Mouse (Mus musculus) layer of hippocampus, postnatal 36 days (tissue): ENCODE data around the gene Pcsk2. TPM values are rescaled to one million over a fixed set of nuclear protein-coding genes. Genes with fewer than 3 reads are reported as not detected.
A peak's percentile ranks its signal among the peaks of the same experiment; 100 is the strongest.

Source experiments
- DNase-seq, 2 experiments: peaks; one replicate each; pipeline ENCODE4 v3.0.0; 2022
- total RNA-seq, 2 experiments: library from RNA; stranded (reverse); gene quantifications; 2 replicates each; pipeline ENCODE4 v1.2.3; 2021

Gene Pcsk2
- total RNA-seq: 100 to 1,000 TPM; 149 to 155 TPM

DNA sequence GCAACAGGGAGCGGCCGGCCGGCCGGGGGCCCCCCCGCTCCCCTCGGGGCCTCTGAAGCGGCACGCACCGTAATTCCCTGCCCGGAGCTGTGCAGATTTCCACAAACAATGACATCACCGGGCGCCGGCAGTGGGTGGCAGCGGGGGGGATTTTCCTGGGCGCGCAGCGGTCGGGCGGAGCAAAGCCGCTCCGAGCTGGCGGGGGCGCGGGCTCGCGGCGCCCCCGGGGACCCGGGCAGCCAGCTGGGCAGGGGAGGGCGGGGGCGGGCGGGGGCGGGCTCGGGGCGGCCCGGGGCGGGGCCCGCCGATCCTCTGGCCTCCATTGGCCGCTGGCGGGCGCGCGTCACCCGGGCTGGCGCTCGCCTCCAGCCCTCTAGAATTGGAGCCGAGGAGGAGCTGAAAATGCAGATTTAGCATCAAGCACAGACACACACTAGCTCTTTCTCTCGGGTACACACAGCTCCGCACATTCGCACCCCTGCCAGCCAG is at the start of gene Pcsk2:
Gene Pcsk2, plus strand, starts transcription at position 399 of the 489 bp plus-strand sequence.
- DNase-seq: peak; percentile 84 to 85

DNA sequence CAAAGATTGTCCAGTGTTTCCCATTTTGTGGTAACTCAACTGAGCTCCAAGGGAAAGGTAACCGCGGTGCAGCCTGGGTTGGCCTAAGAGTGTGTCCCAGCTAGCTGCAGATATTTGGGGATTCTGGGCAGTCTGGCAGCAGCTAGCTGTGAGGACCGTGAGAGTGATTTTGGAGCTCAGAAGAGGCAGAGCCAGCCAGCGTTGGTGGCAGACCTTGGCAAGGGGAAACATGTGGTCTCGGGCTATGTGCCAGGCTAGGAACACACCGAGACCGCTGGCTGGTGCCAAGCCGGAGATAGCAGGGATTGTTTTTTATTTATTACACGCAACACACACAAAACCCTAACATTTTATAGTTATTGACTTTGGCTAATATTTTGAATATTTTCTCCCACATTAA is 45.1 kb upstream of the Pcsk2 start:
- DNase-seq: no peak

DNA sequence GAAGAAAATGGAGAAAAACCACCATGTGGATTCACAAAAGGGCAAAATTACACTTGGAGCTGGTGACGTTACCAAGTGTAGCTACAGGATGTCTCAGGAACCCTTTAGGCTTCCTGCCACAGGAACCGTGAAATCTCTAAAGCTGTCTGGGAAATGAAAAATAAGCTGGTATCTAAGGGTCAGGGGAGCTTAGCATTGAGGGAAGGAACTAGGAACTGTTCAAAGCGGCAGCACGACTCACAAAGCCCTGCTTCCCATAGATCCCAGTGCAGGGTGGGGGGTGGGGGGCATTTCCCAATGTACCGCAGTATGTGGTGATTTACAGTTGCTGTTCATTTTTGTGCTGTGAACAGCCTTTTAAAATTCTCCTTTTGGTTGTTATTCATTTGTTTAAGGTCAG is 44.2 kb upstream of the Pcsk2 start:
- DNase-seq: no peak

DNA sequence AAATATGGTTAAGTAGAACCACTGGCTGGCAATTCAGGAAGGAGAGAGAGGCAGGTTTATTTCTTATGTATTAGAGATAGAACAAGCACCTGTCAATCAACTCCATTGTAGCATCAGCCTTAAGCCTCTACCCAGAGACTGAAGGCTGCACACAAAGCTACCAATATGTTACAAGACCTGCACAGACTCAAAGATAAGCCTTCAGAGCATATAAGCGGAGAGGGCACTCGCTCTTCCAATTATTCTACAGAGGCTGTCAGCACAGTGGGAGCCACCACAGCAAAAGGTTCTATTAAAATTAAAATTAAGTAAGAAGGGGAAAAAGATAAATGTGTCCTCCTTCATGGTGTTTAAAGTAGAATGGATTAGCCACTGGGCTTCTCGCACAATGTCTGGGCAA is 43.8 kb upstream of the Pcsk2 start:
- DNase-seq: no peak

DNA sequence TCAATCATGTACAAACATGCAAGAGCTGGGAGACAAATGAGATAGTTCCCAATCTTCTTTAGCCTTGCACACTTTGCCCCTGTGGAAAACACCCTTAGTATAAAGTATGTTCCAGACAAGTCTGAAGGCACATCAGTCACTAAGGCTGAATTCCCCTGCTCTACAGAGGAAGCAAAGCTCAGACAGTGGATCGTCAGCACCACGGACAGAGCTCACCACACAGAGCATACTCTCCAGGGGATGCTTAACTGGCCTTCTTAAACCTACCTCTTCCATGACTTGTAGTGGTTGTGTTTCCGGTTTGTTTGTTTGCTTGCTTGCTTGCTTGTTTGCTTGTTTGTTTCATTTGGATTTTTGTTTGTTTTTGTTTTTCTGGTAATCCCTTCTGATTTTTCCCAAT is 9.5 kb upstream of the Pcsk2 start:
- DNase-seq: no peak

DNA sequence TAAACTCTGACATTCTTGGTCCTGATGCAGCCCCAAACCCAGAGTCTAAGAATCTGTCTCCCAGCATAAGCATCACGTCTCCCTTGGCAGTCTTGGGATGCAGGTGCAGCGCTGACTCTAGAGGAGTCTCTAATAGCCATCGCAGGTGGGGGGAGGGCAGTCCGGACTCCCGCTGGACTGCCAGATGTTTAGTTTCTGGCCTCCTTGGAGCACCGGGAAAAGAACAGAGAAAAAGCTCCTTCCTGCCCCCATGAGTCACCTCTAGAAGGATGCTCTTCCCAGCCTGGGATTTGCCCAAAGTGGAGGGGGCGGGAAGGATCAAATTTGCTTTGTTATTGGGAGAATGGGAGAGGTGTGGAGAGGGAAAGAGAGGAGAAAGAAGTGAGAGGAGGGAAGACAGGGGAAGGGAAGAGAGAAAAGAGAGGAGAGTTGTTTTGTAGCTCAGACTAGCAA is 631 bp upstream of the Pcsk2 start:
- peak; percentile 12 to 18 for DNase-seq

DNA sequence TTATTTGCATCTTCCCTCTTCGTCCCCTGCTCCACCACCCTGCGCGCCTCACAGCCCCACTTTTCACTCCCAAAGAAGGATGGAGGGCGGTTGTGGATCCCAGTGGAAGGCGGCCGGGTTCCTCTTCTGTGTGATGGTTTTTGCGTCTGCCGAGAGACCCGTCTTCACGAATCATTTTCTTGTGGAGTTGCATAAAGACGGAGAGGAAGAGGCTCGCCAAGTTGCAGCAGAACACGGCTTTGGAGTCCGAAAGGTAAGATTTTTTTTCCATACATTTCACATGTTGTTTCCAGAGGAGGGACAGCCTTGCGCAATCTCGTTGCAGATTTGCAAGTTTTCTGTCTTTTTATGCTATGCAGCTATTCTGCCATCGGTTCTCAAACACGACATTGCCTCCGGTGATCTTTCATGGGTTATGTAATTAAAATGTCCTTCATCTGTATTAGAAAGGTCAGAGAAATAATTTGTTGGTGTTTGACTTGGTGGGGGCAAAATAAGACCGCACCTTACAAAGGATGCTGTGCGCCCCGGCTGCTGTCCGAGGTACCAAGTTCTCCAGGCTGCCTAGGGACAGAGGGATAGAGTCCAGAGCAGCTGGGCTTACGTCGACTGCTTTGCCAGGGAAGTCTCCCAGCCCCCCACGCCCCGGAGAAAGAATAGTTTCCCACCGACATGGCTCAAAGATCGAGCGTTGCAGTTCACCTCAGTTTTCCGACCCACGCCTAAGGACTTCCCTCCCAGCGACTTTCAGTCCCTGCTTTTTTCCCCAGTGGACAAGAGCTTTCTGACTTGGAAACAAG is 656 bp downstream of the Pcsk2 start:
- DNase-seq: peak; percentile 26 to 31

DNA sequence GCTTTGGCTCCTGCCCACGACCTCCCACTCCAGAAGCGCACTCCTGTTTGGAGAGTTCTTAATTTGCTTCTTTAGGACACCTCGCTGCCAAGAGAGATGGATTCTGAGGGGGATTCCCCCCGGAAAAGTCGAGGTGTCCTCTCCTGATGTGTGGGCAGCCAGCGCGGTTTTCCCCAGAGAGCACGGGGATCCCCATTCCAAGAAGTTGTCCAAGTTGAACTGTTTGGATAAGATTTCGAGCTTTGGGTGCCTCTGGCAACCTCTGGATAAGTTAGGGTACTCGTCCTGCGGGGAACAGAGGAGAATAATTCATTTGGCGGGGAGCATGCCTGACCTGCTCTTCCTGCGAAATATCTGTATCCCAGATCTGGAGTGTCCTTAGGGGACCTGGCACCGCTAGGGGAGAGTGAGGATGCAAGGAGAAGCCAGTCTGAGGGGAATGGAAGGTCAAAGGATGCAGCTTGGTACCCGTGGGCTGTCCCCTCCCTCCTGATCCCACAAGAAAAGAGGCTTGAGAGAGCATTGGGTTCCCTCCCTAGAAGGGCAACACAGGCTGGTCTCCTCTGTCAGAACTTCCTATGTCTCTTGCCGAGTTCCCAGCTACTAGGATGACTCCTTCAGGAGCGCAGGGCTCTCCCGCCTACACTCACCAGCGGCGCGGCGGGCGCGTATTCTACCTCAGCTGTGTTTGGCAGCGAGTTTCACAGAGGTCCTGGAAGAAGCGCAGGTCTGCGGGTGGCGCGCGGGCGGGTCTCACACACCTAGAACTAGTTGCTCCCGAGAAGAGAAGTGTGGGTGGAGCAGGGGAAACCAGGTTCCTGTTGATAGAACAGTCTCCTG is 1.5 kb downstream of the Pcsk2 start:
- DNase-seq: peak; percentile 19 to 20

DNA sequence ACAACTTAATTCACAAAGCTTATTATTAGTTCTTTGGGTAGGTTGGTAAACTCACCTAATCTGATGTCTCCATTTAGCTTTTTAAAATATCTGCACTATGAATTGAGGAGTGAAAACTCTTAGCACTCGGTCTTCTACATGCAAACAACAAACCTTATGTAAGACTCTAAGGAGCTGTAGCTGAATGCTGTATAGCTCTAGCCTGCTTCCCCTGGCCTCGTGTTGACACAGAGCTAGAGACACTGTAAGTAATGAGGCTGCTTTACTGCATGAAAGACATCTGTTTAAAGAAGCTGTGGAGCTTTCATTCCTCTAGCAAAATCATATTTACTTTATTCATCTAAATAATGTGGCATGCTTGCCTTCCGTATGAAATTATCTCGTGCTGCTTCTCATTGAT is 14.4 kb downstream of the Pcsk2 start:
- no peak for DNase-seq

DNA sequence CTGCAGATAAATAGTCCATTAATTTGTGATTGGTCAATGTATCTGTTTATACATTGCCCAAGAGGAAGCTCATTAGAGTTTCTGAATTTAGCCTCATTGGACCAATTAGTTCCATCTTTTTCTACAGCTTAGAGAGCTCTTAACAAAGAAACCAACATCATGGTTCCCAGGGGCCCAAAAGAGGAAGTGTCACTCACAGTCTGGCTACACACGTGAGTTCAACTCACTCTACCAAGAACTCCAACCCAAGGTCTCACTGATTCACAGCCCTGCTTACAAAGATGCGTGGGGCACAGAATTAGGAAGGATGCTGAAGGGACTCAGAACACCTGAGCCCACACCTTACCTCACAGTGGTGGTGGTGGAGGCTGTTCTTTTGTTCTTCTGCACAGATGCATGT is 19.1 kb downstream of the Pcsk2 start:
- no peak for DNase-seq

DNA sequence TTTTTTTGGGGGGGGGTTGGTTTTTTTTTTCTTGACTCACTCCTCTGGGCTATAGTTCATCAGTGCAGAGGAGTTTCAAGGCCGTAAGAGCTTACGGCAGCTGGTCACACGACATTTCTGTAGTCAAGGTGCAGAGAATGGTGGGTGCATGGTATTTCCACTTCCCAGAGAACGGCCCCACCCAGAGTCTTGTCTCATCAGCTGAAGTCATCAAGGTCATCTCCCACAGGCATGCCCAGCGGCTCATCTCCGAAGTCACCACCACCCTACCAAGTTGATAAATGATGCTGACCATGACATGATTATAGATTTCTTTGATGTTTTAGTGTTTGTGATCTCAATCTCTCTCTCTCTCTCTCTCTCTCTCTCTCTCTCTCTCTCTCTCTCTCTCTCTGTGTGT is 20.0 kb downstream of the Pcsk2 start:
- DNase-seq: no peak

DNA sequence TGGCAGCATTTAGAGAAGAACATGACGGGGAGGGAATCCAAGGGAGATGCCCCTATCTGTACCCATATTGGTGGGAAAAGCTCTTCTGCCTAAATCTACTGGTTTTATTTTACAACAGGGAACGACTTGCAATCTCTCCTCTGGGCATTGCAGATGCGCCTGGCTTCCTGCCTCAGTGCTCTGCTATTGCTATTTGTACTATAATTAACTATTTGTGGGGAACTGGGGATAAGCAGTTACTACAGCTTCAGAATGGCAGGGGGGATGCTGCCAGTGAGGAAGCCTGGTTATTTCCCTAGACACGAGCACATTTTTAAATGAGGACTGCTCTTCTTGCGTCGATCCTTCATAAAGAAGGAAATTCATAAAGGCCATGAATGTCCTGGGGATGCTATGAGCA is 39.4 kb downstream of the Pcsk2 start:
- DNase-seq: no peak

DNA sequence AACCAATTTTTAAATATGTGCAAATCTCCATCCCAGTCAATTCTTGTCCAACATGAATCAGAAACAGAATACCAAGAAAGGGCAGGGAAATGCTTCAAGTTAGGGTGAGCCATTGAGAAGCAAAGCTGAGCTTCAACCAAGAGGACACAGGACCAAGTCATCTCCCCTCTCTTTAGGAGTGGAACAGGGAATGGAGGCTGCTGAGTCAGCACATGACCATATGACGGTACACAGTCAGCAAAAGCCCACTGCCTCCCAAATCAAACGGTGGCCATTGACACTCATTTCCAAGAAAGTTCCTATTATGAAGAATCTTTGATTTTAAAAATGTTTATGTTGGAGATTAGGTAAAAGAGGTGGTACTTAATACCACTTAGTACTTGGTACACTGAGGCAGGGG is 44.4 kb downstream of the Pcsk2 start:
- DNase-seq: no peak

DNA sequence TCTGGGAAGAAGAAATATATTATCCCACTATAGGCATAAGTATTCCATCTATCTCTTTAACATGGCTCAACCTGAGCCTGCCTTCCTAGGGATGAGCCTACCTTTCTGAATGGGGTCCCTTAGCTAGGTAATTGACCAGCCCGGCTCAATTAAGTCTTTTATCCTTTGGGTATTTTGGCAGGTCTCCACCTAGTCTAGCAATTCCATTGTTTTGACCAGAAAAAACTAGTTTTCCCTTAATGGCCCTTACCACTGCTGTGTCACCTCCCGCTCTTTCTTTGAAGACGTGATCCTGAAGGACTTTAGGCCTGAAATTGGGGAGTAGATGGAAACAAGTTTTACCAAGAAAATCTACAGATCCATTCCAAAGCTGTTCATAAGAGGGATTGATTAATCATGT is 57.1 kb downstream of the Pcsk2 start:
- no peak for DNase-seq

DNA sequence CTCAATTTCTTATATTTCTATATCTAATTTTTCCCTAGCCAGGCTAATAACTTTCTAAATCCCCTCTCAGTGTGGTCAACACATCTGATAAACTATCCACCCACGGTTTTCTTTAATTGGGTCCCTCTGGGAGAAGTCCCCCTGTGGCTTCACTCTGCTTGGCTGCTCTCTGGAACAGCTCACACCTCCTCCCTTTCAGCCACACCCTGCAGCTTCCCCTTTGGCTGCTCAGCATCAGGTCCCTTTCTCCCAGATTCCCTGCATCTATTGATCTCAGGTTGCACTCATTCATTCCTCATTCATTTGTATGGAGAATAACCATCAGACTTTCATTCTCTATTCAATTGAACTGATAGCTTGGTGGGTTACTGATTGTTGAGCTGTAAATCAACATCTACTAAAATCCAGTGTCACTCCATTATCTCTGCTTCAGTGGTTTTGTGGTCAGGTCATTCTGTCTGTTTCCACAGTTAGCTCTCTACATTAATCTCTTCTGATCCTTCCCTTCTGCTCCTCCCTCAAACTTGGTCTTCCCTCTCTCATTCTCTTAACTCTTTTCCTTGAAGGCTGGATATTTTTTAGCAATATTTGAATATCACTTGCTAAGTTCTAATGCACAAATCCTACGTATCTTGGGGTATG is 58.0 kb downstream of the Pcsk2 start:
- DNase-seq: no peak

DNA sequence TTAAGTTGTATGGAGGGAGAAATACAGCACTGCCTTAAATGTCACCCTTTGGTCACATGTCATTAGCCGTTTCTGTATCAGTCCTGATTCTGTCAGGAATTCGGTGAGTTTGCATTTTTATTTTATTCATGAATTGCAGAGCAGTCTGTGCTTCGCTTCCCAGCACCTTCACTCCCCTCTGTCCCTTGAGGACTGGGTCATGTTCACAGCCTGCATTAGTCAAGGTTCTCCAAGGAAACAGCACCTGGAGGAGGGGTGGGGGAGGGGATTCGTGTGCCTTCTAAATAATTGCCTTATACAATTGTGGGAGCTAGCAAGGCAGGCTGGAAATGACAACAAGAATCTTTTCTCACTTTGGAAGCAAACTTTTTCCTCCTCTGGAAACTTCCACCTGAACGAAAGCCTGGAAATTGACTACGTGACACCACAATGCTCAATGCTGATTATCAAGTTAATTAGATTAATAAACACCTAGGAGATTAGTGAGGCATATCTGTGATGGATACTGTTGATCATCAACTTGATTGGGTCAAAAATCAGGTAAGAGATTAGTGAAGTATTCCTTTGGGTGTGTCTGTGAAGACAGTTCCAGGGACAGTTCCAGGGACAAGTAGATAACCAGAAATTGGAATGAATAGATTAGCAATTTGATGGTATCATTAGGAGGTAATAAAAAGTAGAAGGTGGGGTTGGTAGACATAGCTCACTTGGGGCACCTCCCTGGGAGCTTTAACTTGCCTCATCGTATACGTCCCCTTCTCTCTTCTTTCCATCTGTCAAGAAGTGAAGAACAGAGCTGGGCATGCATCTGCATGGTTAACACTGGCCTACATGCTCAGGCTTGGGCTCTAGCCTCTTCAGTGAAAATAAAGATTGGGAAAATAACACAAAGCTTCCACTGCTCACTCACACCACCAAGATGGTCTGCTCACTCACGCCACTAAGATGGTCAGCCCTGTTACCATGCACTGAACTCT is 64.7 kb downstream of the Pcsk2 start:
- DNase-seq: no peak

DNA sequence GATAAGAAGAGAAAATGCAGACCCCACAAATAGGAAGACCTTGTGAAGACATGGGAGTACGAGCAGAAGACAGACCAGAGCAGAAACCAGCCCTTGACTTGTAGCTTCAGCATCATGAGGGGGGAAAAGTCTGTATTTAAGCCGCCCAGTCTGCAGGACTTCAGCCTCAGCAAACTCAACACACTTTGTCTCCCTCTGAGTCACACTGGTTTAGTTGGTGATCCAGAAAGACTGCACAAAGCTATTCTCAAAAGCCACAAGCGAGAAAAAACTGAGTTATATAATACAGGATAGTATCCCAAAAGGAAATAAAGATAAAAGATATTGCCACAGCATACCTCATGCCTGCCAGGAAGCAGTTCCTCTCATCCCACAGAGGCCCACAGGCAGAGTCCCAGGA is 67.5 kb downstream of the Pcsk2 start:
- DNase-seq: no peak

DNA sequence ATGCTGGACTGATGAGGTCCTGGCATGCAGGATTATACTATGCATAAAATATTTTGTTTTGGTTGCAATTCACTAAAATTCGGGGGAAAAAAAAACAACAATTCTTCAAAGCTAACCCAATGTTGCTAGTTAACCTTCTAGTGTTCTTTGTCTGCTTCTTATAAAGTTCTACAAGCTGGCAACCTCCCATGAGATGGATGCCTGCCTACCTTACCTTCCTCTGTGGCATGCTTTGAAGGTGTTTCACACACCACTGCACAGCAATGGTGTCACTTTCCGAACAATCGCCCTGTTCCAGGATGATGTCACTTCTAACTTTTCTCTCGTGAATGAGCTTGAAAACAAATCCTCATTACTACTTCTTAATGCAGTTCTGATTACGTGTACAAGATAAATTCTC is 68.8 kb downstream of the Pcsk2 start:
- no peak for DNase-seq

DNA sequence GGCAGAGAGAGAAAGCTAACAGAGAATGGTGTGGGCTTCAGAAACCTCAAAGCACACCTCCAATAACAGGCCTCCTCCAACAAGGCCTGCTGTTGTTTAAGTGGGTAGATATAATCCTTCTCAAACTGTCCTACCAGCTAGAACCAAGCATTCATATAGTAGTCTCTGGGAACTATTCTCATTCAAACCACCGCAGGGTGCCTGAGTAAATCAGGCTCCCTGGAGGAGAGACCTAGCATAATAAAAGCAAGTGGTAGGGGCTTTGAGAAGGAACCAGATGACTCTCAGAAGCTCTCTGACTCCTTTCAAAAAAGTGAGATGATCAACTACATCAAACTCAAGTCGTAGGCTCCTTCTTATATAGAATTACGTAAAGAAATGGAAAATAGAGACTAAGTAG is 75.0 kb downstream of the Pcsk2 start:
- no peak for DNase-seq

DNA sequence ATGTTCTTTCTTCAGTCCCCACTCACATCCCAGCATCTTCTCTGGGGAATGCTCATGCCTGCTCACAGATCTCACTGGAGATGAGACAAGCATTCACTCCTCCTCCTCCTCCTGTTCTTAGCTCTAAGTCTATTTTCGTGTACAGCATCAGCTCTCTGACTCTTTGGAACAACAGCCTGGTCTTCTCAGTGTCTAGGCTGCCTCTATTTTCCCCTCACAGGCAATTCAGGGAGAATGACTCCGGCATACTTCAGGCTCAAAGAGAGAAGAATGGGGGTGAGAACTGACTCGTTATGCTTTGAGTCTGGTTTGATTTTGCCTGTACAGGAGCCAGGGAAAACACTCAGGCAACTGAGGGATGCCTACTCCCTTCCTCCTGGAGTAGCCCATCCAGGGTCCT is 78.0 kb downstream of the Pcsk2 start:
- peak in 1 of 2 experiments; percentile 15 for DNase-seq

DNA sequence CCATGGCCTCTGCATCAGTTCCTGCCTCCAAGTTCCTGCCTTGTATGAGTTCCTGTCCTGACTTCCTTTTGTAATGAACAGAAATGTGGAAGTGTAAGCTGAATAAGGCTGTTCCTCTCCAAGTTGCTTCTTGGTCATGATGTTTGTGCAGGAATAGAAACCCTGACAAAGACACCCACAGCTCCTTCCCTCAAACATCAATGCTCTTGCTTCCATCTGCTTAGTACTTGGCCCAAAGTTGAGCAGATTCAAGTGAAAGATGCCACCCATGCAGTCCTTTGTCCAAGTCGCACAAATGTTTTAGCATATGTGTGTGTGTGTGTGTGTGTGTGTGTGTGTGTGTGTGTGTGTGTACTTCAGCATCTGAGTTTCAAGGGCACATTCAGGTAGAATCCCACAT is 97.3 kb downstream of the Pcsk2 start:
- no peak for DNase-seq

DNA sequence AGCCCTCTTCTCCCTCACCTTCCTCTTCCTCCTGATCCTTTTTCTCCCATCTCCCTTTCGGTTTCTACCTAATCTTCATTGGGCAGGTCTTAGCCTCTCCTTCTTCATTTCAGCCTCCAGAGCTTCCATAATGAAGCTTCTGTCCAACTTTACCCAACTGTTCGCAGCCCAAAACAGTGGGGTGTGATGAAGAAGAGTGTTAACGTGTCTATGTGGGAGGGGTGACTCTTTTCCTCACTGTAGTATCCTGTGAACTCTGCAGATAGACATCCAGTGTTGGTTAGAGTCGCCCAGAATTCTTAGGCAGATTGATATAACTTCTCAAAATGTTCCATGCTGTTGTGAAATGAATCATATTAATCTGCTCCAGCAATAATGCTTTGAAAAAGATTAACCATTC is 98.4 kb downstream of the Pcsk2 start:
- no peak for DNase-seq
